Mouse (Mus musculus) thymus, adult 2 months (tissue): ENCODE measurements around the gene March10. TPM values are rescaled to one million over a fixed set of nuclear protein-coding genes. Genes with fewer than 3 reads are reported as not detected.

Experiments
- DNase-seq: peaks from one replicate; pipeline ENCODE4 v3.0.0; 2021
- H3K27ac ChIP-seq: fragments of 200-500 bp; 2 replicates; pipeline ENCODE4 v1.5.1; 2012; ENCODE audit warnings: low read length, control low read depth; ENCODE audit not compliant: control insufficient read depth, insufficient read depth
- H3K27me3 ChIP-seq: fragments of 200-500 bp; 2 replicates; pipeline ENCODE4 v1.6.1; 2012; ENCODE audit warnings: mild to moderate bottlenecking, low read length, moderate library complexity, mixed read lengths; ENCODE audit not compliant: control insufficient read depth, insufficient read depth
- H3K36me3 ChIP-seq: fragments of 200-500 bp; 2 replicates; pipeline ENCODE4 v1.6.1; 2012; ENCODE audit warnings: mild to moderate bottlenecking, low read length, moderate library complexity; ENCODE audit not compliant: control insufficient read depth, insufficient read depth
- H3K4me1 ChIP-seq: fragments of 200-500 bp; replicated peaks from 2 replicates; pipeline ENCODE4 v1.6.1; 2012; ENCODE audit warnings: low read length; ENCODE audit not compliant: control insufficient read depth, insufficient read depth
- H3K4me3 ChIP-seq: fragments of 200-500 bp; 2 replicates; pipeline ENCODE4 v1.5.1; 2012; ENCODE audit warnings: mild to moderate bottlenecking, low read length, control low read depth, moderate library complexity; ENCODE audit not compliant: control insufficient read depth, insufficient read depth
- CTCF ChIP-seq: fragments of 200-500 bp; IDR thresholded peaks from 2 replicates; pipeline ENCODE4 v1.5.1; 2012; ENCODE audit warnings: mild to moderate bottlenecking, control low read depth, low read length, moderate library complexity, borderline replicate concordance; ENCODE audit not compliant: control insufficient read depth, poor library complexity, insufficient read depth; ENCODE audit errors: extremely low read depth
- POLR2A ChIP-seq: fragments of 200-500 bp; IDR thresholded peaks from 2 replicates; pipeline ENCODE4 v1.6.1; 2012; ENCODE audit warnings: mild to moderate bottlenecking, low read length, control low read depth, moderate library complexity; ENCODE audit not compliant: control insufficient read depth, poor library complexity, insufficient read depth; ENCODE audit errors: extremely low read depth
- WGBS: fragments of 180-500 bp; shearing (Covaris S2); methylation state at CpG from one replicate; pipeline ENCODE4 v1.1.7; 2018; 5-methylcytosine and 5-hydroxymethylcytosine counted together
- polyA plus RNA-seq: library from polyadenylated mRNA; depleted of rRNA; stranded (reverse); fragments of >200 nt; gene quantifications from 2 replicates; pipeline ENCODE4 v1.2.3, GENCODE M21; 2012

Gene March10
- polyA plus RNA-seq, 1 experiment, result 0.07 TPM

DNA sequence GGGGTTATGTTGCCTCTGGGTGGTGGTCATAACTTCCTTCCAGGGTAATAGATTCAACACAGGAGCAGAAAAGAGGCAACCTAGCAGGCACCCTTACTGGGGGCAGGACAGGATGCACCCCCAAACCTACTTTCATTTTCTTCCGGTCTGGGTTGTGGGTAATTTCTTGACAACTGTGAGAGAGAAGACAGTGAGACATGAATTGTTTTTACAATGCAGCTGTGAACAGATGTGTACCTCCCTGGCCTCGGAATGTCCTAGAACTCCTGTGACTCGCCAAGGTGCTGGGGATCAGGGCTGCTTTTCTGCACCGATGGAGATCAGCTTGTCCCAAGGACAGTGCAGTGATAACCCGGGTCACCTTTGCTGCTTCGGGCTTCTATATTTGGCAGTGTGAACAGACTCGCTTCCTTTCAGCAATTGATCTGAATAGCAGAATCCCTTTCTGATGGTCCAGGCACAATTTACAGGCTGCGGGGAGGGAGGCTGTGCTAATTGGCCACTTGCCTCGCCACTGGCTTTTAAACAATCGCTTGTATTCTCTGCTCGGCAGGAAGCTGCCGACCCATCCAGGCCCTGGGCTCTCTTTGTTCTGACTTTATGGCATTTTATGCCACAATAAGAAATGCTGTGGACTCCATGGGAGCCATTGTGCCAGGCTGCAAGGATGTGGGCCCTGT is 92.0 kb downstream of the March10 start:
- Histone ChIP-seq H3K27ac (no peak overlapping the region), H3K4me1 (peaks cover 19% of the 10 kb centered on the region), H3K36me3 (no peaks in the 10 kb centered on the region), H3K27me3 (no peaks in the 10 kb centered on the region), H3K4me3 (peak overlapping the region; percentile 41)
- DNase-seq, result peak; percentile 42
- TF ChIP-seq CTCF (no peak), POLR2A (no peak)
- 13% methylated on average over 12 of the region's 12 CpGs for WGBS

DNA sequence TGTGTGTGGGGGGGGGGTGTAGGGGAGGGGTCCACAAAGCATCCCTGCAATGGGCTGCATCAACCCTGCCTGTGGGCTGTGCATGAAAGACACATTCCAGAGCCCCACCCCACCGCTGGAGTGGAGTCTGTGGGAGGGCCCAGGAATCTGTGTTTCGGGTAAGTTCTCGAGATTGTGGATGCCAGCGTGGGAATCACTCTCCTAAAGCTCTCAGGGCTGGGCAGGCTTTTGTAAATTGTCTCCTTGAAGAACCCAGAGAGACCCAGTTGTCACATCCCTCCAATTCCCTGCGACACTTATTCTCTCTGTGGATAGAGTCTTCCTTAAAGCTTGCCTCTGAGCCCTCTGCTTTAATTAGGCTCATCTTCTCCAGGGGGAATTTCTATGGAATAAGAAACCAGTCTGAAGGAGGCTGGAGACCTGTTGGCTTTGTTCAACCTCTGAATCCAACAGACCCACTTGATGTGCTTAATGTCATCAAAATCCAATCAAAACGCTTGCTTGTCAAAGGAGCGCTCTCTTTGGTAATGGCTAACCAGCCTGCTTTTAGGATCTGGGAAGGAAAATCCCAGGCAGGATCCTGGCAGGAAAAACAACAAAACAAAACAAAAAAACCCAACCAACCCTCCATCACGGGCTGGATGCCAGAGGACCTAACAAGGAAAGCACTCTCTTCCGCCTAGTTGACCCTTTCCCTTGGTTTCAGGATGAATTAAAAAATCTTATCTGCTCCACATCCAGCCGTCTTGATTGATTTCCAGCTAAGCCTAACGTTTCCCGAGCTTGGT is 92.7 kb downstream of the March10 start:
- Histone ChIP-seq H3K4me1 (peaks cover 19% of the 10 kb centered on the region), H3K36me3 (no peaks in the 10 kb centered on the region), H3K27me3 (no peaks in the 10 kb centered on the region), H3K4me3 (no peak overlapping the region), H3K27ac (no peak overlapping the region)
- TF ChIP-seq POLR2A (no peak), CTCF (no peak)
- WGBS, result 58% methylated on average over 12 of the region's 12 CpGs
- DNase-seq, result no peak

DNA sequence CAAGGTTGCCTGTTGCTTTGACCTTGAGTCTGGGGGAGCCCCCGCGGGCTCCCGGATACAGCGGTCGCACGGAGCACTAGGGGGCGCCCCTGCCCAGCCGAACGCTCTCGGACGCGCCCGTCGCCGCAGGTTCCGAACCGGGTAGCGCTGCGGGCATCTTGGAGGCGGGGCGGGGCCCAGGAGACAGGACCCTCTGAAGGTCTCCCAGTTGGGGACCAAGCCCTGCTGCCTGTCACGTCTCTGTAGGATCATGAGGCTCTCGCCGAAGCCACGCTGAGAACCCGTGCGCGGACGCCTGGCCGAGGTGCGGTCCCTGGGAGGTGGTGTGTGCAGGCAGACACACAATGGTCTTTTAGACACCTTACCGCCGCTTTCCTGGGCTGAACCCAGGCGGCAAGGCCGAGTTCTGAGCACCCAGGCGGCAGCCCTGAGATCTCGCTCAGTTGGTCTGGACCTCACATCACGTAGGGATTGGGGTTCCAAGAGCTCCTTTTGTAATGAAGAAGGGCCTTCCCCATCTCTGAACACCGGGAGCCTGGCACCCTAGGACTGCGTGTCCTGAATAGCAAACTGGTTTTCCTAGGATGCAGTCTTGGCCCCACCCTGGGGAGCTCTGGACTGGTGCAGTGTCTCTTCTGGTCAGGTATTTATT is 93.5 kb downstream of the March10 start:
- Histone ChIP-seq H3K4me3 (peak overlapping the region; percentile 40), H3K4me1 (peaks cover 19% of the 10 kb centered on the region), H3K27ac (no peak overlapping the region), H3K27me3 (no peaks in the 10 kb centered on the region), H3K36me3 (no peaks in the 10 kb centered on the region)
- peak; percentile 83 for DNase-seq
- TF ChIP-seq CTCF (peak; percentile 92; the same call in 1 of the 2 replicates), POLR2A (no peak)
- WGBS, result 6% methylated on average over 40 of the region's 40 CpGs

DNA sequence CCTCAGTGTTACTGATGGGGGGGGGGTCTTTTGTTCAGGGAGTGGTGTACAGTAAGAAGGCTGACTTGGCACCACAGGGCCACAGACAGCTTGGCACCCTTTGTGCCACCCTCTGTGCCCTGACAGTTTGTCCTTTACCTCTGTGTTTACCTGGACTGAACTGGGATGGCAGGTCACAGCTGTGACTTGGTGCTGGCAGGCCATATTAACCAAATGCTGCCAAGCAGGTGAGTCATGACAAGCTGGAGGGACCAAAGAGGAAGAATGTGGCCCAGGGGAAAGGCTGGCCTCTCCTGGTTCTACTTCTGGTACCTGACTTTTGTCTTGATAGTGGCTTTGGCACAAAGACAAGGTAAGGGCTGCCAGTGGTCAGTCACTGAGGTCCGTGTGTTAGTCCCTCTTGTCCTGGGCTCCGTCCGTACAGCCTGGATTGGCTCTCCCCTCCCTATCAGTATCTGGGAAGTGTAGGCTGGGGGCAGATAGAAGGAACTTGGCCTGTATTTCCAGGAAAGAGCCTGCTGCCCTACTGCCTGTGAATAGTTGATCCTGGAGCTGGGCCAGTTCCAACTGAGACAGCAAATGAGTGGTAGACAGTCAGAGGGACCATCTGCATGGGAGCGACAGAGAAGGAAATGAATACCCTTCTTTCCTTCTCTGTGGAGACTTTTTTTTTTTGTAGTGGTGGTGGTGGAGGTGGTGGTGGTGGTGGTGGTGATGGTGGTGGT is 94.3 kb downstream of the March10 start:
- Histone ChIP-seq H3K27ac (no peak overlapping the region), H3K27me3 (no peaks in the 10 kb centered on the region), H3K36me3 (no peaks in the 10 kb centered on the region), H3K4me3 (no peak overlapping the region), H3K4me1 (peaks cover 19% of the 10 kb centered on the region)
- 89% methylated on average over 4 of the region's 4 CpGs for WGBS
- no peak for DNase-seq
- TF ChIP-seq POLR2A (no peak), CTCF (no peak)

DNA sequence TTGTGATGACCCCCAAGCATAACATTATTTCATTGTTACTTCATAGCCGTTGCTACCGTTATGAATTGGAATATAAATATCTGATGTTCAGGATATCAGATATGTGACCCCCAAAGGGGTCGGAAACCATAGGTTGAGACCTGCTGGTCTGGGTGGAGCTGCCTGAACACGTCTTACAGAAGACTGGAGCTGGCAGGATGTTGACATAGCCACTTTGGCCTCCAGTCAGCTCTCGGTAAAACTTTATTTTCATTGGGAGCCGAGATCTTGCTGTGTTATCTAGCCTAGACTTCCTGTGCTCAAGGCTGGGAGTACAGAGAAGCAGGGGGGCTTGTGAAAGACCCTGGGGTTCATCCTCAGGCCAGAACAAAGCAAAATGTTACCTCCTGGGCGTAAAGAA is 100.2 kb downstream of the March10 start:
- Histone ChIP-seq H3K4me1 (peaks cover 3% of the 10 kb centered on the region; the same call in 1 of the 2 replicates), H3K27me3 (no peaks in the 10 kb centered on the region), H3K27ac (no peak overlapping the region), H3K4me3 (no peak overlapping the region), H3K36me3 (no peaks in the 10 kb centered on the region)
- no peak for DNase-seq
- no peak for TF ChIP-seq POLR2A
- TF ChIP-seq CTCF, result no peak
- 72% methylated on average over 7 of the region's 7 CpGs for whole genome bisulfite sequencing

DNA sequence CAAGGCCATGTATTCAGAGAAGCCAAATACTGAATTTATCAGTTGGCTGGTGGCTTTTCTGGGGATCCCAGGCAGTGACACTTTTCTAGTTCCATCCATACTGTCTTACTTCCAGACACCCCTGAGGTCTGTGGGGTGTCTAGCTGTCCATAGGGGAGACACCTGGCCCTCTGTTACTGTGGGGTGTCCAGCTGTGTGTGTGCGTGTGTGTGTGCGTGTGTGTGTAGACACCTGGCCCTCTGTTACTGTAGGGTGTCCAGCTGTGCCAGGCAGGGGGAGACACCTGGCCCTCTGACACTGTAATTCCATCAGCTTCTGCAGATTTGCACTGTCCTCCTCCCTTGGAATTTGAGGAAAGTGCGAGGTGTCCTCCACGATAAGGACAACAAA is 102.6 kb downstream of the March10 start:
- Histone ChIP-seq H3K27ac (no peak overlapping the region), H3K4me3 (no peak overlapping the region), H3K36me3 (no peaks in the 10 kb centered on the region), H3K4me1 (peaks cover 3% of the 10 kb centered on the region; the same call in 1 of the 2 replicates), H3K27me3 (no peaks in the 10 kb centered on the region)
- no peak for TF ChIP-seq CTCF
- no peak for TF ChIP-seq POLR2A
- DNase-seq, result no peak
- 98% methylated on average over 4 of the region's 4 CpGs for WGBS
